Mouse (Mus musculus) thymus, adult 2 months (tissue): ENCODE measurements around the gene Tmem120b. TPM values are rescaled to one million over a fixed set of nuclear protein-coding genes. Genes with fewer than 3 reads are reported as not detected.

Source experiments
- DNase-seq: peaks from one replicate; pipeline ENCODE4 v3.0.0; 2021
- H3K27ac ChIP-seq: fragments of 200-500 bp; 2 replicates; pipeline ENCODE4 v1.5.1; 2012; ENCODE audit warnings: low read length, control low read depth; ENCODE audit not compliant: control insufficient read depth, insufficient read depth
- H3K27me3 ChIP-seq: fragments of 200-500 bp; 2 replicates; pipeline ENCODE4 v1.6.1; 2012; ENCODE audit warnings: mild to moderate bottlenecking, low read length, moderate library complexity, mixed read lengths; ENCODE audit not compliant: control insufficient read depth, insufficient read depth
- H3K36me3 ChIP-seq: fragments of 200-500 bp; 2 replicates; pipeline ENCODE4 v1.6.1; 2012; ENCODE audit warnings: mild to moderate bottlenecking, low read length, moderate library complexity; ENCODE audit not compliant: control insufficient read depth, insufficient read depth
- H3K4me1 ChIP-seq: fragments of 200-500 bp; replicated peaks from 2 replicates; pipeline ENCODE4 v1.6.1; 2012; ENCODE audit warnings: low read length; ENCODE audit not compliant: control insufficient read depth, insufficient read depth
- H3K4me3 ChIP-seq: fragments of 200-500 bp; 2 replicates; pipeline ENCODE4 v1.5.1; 2012; ENCODE audit warnings: mild to moderate bottlenecking, low read length, control low read depth, moderate library complexity; ENCODE audit not compliant: control insufficient read depth, insufficient read depth
- CTCF ChIP-seq: fragments of 200-500 bp; IDR thresholded peaks from 2 replicates; pipeline ENCODE4 v1.5.1; 2012; ENCODE audit warnings: mild to moderate bottlenecking, control low read depth, low read length, moderate library complexity, borderline replicate concordance; ENCODE audit not compliant: control insufficient read depth, poor library complexity, insufficient read depth; ENCODE audit errors: extremely low read depth
- POLR2A ChIP-seq: fragments of 200-500 bp; IDR thresholded peaks from 2 replicates; pipeline ENCODE4 v1.6.1; 2012; ENCODE audit warnings: mild to moderate bottlenecking, low read length, control low read depth, moderate library complexity; ENCODE audit not compliant: control insufficient read depth, poor library complexity, insufficient read depth; ENCODE audit errors: extremely low read depth
- WGBS: fragments of 180-500 bp; shearing (Covaris S2); methylation state at CpG from one replicate; pipeline ENCODE4 v1.1.7; 2018; 5-methylcytosine and 5-hydroxymethylcytosine counted together
- polyA plus RNA-seq: library from polyadenylated mRNA; depleted of rRNA; stranded (reverse); fragments of >200 nt; gene quantifications from 2 replicates; pipeline ENCODE4 v1.2.3, GENCODE M21; 2012; rRNA removed

Tmem120b gene
- polyA plus RNA-seq, 1 experiment: 43.6 TPM

GRCm38 (mm10) chr5:123166437-123166836 lies 98.2 kb downstream of the Tmem120b start:
- 90% methylated on average over 10 of the region's 10 CpGs for WGBS
- Histone ChIP-seq H3K27me3 (no peaks in the 10 kb centered on the region), H3K4me1 (peaks cover 19% of the 10 kb centered on the region), H3K27ac (no peak overlapping the region), H3K4me3 (no peak overlapping the region), H3K36me3 (peaks cover 50% of the 10 kb centered on the region)
- no peak for DNase-seq
- no peak for TF ChIP-seq POLR2A
- no peak for TF ChIP-seq CTCF

Other genes with a start within 250 kb of the Tmem120b start
- gene Anapc5, start 247.1 kb upstream of the Tmem120b start, polyA plus RNA-seq: 463 and 489 TPM in 2 replicates
- 21.7 and 24.7 TPM in 2 replicates for gene Rnf34, start 218.4 kb upstream of the Tmem120b start, polyA plus RNA-seq
- gene Kdm2b, start 78.6 kb upstream of the Tmem120b start, polyA plus RNA-seq: 65.1 and 73.9 TPM in 2 replicates
- gene Orai1, start 53.3 kb upstream of the Tmem120b start, polyA plus RNA-seq: 76.9 and 87.4 TPM in 2 replicates
- gene Morn3, start 21.4 kb upstream of the Tmem120b start, polyA plus RNA-seq: 0.15 TPM in 1 of 2 replicates, not detected in the other
- gene Rhof, start 64.3 kb downstream of the Tmem120b start, polyA plus RNA-seq: 45.1 and 51.9 TPM in 2 replicates
- gene Setd1b, start 73.8 kb downstream of the Tmem120b start, polyA plus RNA-seq: 45.5 and 66.9 TPM in 2 replicates
- gene Psmd9, start 101.0 kb downstream of the Tmem120b start, polyA plus RNA-seq: 32.7 and 34.7 TPM in 2 replicates
- gene Hpd, start 114.3 kb downstream of the Tmem120b start, polyA plus RNA-seq: 1.5 and 6.0 TPM in 2 replicates
- 2.2 and 2.4 TPM in 2 replicates for gene Wdr66, start 183.7 kb downstream of the Tmem120b start, polyA plus RNA-seq